Mouse (Mus musculus): ENCODE measurements at regions not wholly inside any gene's neighbourhood (a gene's known extent, or its start where the extent isn't known, plus 50 kb on each side); places are given as distances from the start of the nearest gene placed in this dataset.

DNA sequence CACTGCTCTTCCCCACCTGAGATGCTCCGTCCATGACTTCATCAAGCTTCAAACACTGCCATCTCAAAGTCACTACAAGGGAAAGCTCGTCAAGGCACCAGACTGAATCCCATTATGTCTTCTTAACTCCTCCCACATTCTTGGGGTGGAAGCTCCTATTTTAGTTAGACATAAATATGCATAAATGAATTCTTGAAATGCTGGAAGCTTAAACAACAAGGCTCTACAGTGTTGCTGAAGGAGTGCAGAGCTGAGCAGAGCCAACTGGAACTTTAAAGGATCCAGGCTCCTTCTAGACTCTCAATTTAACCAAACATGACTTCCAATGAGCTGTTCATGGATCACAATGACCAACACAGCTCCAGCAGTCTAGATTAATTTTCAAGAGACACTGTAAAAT, 261.1 kb downstream of the Irs2 start:
- TF ChIP-seq CTCF (IDR thresholded peaks at IDR 0.05; ENCODE audit: insufficient read depth, low read length) (no peak), POLR2A (IDR thresholded peaks at IDR 0.05; ENCODE audit: borderline replicate concordance, extremely low read depth, low read depth, low read length) (no peak)

All from lung, adult 2 months (tissue).